Mouse (Mus musculus) midbrain, embryonic 12.5 days (tissue): ENCODE results near the gene Ctu2. TPM values are rescaled to one million over a fixed set of nuclear protein-coding genes. Genes with fewer than 3 reads are reported as not detected.

ENCODE experiments used
- ATAC-seq: fragments of 200-750 bp; cut with Nextera tagmentation; 2 replicates; pipeline ENCODE4 v1.8.0; 2017; ENCODE audit warnings: low read depth, moderate TSS enrichment, moderate library complexity; ENCODE audit not compliant: low FRiP score
- H3K27ac ChIP-seq: fragments of 300-500 bp; sonication (generic); replicated peaks from 2 replicates; pipeline ENCODE4 v1.5.1; 2016; ENCODE audit warnings: mild to moderate bottlenecking
- H3K27me3 ChIP-seq: fragments of 300-500 bp; sonication (generic); 2 replicates; pipeline ENCODE4 v1.6.1; 2016; ENCODE audit warnings: mild to moderate bottlenecking
- H3K36me3 ChIP-seq: fragments of 300-500 bp; sonication (generic); 2 replicates; pipeline ENCODE4 v1.6.1; 2016
- H3K4me1 ChIP-seq: fragments of 300-500 bp; sonication (generic); 2 replicates; pipeline ENCODE4 v1.6.1; 2016
- H3K4me2 ChIP-seq: fragments of 300-500 bp; sonication (generic); replicated peaks from 2 replicates; pipeline ENCODE4 v1.6.1; 2016; ENCODE audit warnings: mild to moderate bottlenecking, moderate library complexity
- H3K4me3 ChIP-seq: fragments of 300-500 bp; sonication (generic); 2 replicates; pipeline ENCODE4 v1.5.1; 2016; ENCODE audit warnings: mild to moderate bottlenecking
- H3K9ac ChIP-seq: fragments of 300-500 bp; sonication (generic); replicated peaks from 2 replicates; pipeline ENCODE4 v1.6.1; 2016; ENCODE audit warnings: mild to moderate bottlenecking, moderate library complexity
- H3K9me3 ChIP-seq: fragments of 300-500 bp; sonication (generic); 2 replicates; pipeline ENCODE4 v1.6.1; 2016; ENCODE audit warnings: mild to moderate bottlenecking
- WGBS: fragments of 180-500 bp; shearing (Covaris S2); methylation state at CpG from one replicate; pipeline ENCODE4 v1.1.7; 2016; 5-methylcytosine and 5-hydroxymethylcytosine counted together
- polyA plus RNA-seq: library from polyadenylated mRNA; unstranded; fragments of >200 nt; fragmentation: Nextera tagmentation; extraction: Ambion mirVana; gene quantifications from 2 replicates; pipeline ENCODE4 v1.2.1, GENCODE M21; 2016

Ctu2 gene
- polyA plus RNA-seq, 1 experiment from 2014 or later, result 66.8 TPM

DNA sequence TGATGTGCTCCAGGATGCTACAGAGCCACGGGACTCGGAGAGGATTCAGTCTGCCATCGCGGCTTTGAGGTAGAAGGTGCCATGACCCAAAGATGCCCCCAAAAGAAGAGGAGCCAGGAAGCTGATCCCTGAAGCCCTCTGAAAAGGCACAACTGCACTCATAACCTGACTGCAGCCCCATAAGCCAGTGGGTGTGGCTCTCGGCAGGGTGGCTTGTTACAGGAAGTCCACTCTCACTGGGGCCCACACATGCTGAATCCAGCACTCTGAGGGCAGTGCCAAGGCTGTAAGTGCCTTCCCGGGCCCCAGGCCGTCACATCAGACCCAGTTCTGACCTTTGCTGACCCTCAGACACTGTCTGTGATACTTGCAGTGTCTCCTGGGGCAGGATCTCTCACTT, 36.4 kb downstream of the Ctu2 start:
- H3K9me3 ChIP-seq, result no peaks in the 10 kb centered on the region
- no peak overlapping the region for H3K27ac ChIP-seq
- WGBS, result 80% methylated on average over 7 of the region's 7 CpGs
- peaks cover 4% of the 10 kb centered on the region for H3K4me1 ChIP-seq
- no peaks in the 10 kb centered on the region for H3K27me3 ChIP-seq
- ATAC-seq, result no peak
- H3K36me3 ChIP-seq, result no peaks in the 10 kb centered on the region
- H3K4me3 ChIP-seq, result no peak overlapping the region
- no peak overlapping the region for H3K9ac ChIP-seq
- H3K4me2 ChIP-seq, result no peak overlapping the region

DNA sequence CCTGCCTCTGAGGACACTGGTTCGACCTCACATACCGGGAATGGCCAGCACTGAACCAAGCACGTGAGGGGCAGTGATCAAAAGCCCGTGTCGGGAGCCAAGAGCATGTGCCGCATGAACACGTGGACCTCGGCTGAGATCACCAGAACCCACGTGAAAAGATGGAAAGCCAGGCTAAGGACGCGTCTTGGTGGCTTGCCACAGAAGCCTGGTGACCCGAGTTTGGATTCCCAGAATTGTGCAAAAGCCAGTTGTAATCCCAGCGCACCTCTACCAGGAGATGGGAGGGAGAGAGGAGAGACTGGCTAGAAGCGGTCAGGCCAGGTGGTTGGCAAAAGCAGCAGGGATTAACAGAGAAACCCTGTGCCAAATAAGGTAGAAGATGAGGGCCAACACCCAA, 39.8 kb downstream of the Ctu2 start:
- Histone ChIP-seq H3K36me3 (no peaks in the 10 kb centered on the region), H3K27me3 (no peaks in the 10 kb centered on the region), H3K4me2 (no peak overlapping the region), H3K4me1 (peaks cover 14% of the 10 kb centered on the region), H3K4me3 (no peak overlapping the region), H3K27ac (no peak overlapping the region), H3K9ac (no peak overlapping the region), H3K9me3 (no peaks in the 10 kb centered on the region)
- no peak for ATAC-seq
- 91% methylated on average over 14 of the region's 14 CpGs for WGBS

DNA sequence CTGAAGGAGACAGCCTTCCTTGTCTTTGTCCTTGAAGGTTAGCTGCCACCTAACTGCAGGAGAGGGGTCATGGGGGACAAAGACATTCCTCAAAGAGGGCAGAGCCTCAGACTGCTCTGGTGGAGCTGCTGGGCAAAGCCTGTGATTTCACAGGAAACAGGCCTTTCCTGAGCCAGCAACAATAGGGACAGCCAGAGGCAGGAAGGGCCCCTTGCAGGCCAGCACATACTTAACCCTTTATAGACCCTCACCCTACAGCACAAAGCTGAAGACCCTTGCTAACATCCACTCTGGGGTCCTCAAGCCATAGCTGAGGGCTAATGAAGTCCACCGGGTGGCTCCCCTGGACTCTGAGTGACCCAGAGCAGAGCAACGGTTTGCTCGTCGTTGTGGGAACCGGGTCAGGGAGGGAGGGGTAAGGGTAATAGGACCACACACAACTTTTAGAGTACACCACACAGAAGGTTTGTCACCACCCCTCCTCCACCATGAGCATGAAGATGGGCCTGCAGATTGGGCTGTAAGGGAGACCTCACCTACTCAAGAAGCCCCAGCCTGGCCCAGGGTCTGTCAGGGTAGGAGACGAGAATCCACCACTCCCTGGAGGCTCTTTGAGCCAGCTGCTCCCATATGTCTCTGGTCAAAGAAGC, 41.7 kb downstream of the Ctu2 start:
- WGBS, result 42% methylated on average over 6 of the region's 6 CpGs
- no peak for ATAC-seq

DNA sequence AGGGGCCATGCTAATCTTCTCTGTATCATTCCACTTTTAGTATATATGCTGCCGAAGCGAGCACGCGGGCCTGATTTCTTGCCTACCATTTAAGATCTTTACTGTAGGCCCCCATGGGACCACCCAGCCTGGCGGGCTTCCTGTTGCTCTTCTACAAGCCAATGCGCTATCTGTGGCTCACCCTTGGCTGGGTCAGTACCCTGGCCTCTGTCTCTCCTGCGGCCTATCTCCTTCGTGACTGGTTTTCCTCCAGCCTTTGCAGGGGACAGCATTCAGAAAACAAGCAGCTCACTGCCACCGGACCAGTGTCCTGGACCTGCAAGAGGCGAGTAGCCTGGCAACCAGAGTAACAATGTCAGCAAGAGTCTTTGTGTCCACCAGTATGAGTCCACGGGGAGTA, 44.7 kb downstream of the Ctu2 start:
- 78% methylated on average over 11 of the region's 11 CpGs for WGBS
- Histone ChIP-seq H3K4me1 (peaks cover 35% of the 10 kb centered on the region), H3K27me3 (peaks cover 17% of the 10 kb centered on the region), H3K4me3 (no peak overlapping the region), H3K9me3 (no peaks in the 10 kb centered on the region), H3K4me2 (no peak overlapping the region), H3K36me3 (no peaks in the 10 kb centered on the region), H3K9ac (no peak overlapping the region), H3K27ac (no peak overlapping the region)
- ATAC-seq, result no peak

More for the DNA sequence above, 41.7 kb downstream of the Ctu2 start:
- no peaks in the 10 kb centered on the region for H3K36me3 ChIP-seq
- H3K9ac ChIP-seq, result no peak overlapping the region; the same call in 1 of the 2 replicates
- H3K4me1 ChIP-seq, result peaks cover 14% of the 10 kb centered on the region
- H3K27ac ChIP-seq, result no peak overlapping the region; the same call in none of the 2 replicates
- no peaks in the 10 kb centered on the region for H3K9me3 ChIP-seq
- no peak overlapping the region for H3K4me2 ChIP-seq
- no peaks in the 10 kb centered on the region for H3K27me3 ChIP-seq
- H3K4me3 ChIP-seq, result no peak overlapping the region

DNA sequence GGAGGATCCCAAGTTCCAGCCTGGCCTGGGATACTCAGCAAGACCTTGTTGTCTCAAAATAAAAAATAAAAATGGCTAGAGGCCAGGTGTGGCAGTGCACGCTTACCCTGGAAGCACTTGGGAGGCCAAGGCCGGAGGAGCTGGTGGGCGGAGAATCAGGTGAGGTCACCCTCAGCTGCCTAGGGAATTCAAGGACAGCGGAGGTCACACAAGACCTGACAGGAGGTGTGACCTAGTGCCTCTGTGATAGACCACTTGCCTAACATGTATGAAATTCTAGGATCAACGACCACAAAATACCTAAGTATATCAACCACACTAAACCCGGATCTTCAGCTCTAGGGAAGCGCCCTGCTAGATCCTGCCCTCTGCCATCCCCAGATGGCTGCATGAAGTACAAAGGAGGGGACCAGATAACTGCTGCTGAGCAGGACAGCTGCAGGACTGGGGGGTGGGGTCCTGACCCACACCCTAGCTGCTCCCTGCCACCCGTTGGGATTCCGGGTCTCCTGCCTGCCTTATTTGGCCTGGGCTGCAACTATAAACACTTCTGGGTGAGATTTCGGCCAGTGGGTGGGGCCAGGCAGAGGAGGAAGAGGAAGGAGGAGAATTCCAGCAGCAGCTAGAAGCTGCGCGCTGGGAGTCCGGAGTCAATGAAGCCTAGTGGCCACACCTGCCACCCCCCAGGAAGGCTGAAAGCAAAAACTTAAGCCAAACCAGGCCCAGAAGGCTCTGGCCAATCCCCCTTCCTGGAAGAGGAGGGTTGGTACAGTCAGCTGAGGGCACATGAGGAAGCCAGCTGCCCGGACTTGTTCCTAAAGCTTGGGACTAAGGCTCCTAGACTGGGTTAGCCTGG, 47.1 kb downstream of the Ctu2 start:
- Histone ChIP-seq H3K4me3 (no peak overlapping the region), H3K9ac (no peak overlapping the region; the same call in 1 of the 2 replicates)

DNA sequence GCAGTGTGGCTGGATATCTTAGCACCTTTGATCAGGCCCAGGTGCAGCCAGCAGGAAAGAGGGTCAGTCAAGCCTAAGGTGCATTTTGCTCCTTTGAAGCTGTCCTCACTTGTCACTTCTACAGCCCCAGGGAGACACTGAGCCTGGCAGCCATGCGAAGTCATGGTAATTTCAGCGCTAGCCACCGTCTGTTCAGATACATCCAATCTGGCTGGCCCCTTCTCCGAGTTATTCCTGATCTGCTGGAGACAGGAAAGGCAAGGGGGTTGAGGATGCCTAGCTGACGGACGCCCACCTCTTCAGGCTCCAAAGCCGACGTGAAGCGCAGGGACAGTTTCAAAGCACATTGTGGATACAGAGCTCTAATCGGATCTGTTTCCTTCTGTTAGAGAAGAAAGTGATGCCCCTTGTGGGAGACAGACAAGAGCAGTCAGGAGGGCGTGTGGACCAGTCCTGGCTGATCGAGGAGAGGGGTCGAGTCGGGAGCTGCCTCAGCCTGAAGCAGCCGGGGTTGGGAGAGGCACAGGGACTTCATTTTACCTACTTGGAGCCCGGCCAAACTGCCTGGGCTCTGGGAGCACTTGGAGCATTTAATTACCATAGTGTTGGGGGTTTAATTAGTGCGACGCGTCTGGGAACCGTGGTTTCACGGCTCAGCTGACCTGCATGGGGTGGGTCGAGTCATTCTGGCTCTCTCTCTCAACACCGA, 47.9 kb downstream of the Ctu2 start:
- Histone ChIP-seq H3K4me3 (no peak overlapping the region), H3K27ac (peak overlapping the region; percentile 64), H3K9ac (no peak overlapping the region; the same call in 1 of the 2 replicates), H3K9me3 (no peaks in the 10 kb centered on the region), H3K4me1 (peaks cover 22% of the 10 kb centered on the region), H3K27me3 (peaks cover 17% of the 10 kb centered on the region), H3K36me3 (no peaks in the 10 kb centered on the region), H3K4me2 (peak overlapping the region; percentile 22)
- no peak for ATAC-seq
- 21% methylated on average over 23 of the region's 23 CpGs for WGBS

More for the DNA sequence above, 47.1 kb downstream of the Ctu2 start:
- 57% methylated on average over 14 of the region's 14 CpGs for WGBS
- Histone ChIP-seq H3K9me3 (no peaks in the 10 kb centered on the region), H3K36me3 (no peaks in the 10 kb centered on the region), H3K4me2 (0 out of 2 replicates have a peak overlapping the region, but pooled peaks have one; percentile 22), H3K4me1 (peaks cover 25% of the 10 kb centered on the region), H3K27me3 (peaks cover 17% of the 10 kb centered on the region), H3K27ac (peak overlapping the region; percentile 64; the same call in 1 of the 2 replicates)
- no peak for ATAC-seq

DNA sequence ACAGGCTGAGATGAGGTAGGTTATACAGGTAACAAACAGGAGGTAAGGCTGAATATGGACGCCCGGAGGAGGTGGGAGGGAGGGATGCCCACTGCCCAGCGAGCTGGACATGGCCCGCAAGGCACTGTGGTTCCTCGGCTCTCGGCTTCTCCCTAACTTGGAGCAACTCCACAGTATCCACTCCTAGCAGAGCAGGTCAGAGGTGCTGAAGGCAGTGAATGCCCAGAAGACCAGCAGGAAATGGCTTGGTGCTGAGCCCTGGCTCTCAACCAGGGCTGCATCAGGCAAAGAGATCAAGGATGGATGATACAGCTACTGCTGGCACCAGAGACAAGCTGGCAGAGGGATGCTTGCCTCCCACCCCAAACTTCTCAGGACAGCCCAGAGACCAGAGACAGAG, 48.6 kb downstream of the Ctu2 start:
- Histone ChIP-seq H3K27ac (no peak overlapping the region), H3K4me3 (no peak overlapping the region), H3K9ac (no peak overlapping the region), H3K9me3 (no peaks in the 10 kb centered on the region), H3K4me1 (peaks cover 22% of the 10 kb centered on the region), H3K4me2 (no peak overlapping the region; the same call in 1 of the 2 replicates), H3K27me3 (peaks cover 17% of the 10 kb centered on the region), H3K36me3 (no peaks in the 10 kb centered on the region)
- no peak for ATAC-seq
- 76% methylated on average over 6 of the region's 6 CpGs for WGBS

DNA sequence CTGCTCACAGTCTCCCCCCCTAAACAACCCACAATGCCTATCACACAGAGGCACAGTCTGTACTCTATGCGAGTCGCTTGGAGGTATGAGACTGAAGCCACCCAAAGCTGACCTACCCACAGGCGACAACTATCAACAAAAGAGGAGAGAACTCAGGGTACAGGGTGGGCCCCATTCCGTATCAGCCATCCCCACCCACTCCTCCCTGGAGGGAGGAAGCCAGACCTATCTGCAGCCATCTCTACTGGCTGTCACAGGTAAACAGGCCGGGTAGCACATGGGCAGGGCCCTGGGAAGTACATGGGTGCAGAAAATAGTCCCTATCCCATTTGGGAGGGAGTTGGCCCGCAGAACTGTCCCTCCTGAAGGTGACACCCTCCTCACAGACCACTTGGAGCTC, 49.1 kb downstream of the Ctu2 start:
- Histone ChIP-seq H3K9me3 (no peaks in the 10 kb centered on the region), H3K4me2 (no peak overlapping the region), H3K4me3 (no peak overlapping the region), H3K4me1 (peaks cover 22% of the 10 kb centered on the region), H3K27ac (no peak overlapping the region), H3K9ac (no peak overlapping the region), H3K27me3 (peaks cover 17% of the 10 kb centered on the region), H3K36me3 (no peaks in the 10 kb centered on the region)
- WGBS, result 84% methylated on average over 6 of the region's 6 CpGs
- no peak for ATAC-seq

DNA sequence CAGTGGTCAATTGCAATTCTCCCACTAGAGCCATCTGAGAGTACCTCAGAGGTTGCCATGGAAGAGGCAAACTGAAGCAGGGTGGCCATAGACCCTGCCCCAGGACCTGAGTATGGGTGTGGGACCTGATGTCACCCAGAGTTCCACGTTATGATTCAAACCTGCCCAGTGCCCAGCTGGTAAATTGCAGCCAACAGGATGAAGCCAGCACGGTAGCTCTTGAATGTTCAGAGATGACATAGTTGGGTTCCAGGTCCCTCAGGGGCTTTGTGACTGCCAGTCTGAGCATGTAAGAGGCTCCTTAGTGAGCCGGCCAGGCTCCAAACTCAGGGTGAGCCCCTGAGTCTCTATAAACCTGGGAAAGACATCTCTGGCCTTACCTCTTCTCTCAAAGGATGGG, 50.1 kb downstream of the Ctu2 start:
- ATAC-seq, result no peak
- peaks cover 17% of the 10 kb centered on the region for H3K27me3 ChIP-seq
- H3K4me1 ChIP-seq, result peaks cover 22% of the 10 kb centered on the region
- H3K27ac ChIP-seq, result no peak overlapping the region
- no peaks in the 10 kb centered on the region for H3K9me3 ChIP-seq
- no peak overlapping the region for H3K4me2 ChIP-seq
- H3K36me3 ChIP-seq, result no peaks in the 10 kb centered on the region
- 81% methylated on average over 3 of the region's 3 CpGs for WGBS
- no peak overlapping the region for H3K4me3 ChIP-seq
- H3K9ac ChIP-seq, result no peak overlapping the region

DNA sequence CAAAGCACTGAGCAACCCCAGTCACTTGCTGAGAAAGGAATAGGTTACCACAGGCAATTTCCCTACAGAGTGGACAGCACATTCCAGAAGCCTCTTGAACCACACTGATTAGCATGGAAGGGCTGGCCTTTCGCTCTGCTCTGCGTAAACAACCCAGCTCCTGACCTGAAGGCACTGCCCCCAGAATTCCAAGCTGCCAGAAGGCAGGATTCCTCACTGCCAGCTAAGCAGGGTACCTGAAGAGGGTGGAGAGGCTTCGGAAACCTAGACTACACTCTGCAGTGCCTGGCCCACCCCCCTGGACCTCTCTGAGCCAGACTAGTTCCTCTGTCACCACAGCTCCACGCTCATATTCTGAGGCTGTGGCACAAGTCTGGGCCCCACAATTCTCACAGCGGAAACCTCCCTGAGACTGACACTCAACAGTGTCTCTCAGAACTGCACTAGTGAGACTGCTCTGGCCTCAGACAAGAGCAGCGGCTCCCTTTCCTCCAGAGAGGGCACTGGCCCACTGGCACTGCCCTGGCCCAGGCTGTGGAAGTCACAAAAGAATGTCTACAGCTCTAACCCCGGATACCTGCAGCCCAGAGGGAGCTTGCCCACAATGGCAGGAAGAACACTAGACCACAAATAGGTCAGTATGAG, 50.7 kb downstream of the Ctu2 start:
- no peaks in the 10 kb centered on the region for H3K36me3 ChIP-seq
- H3K4me2 ChIP-seq, result no peak overlapping the region
- ATAC-seq, result no peak
- peaks cover 17% of the 10 kb centered on the region for H3K27me3 ChIP-seq
- no peak overlapping the region for H3K9ac ChIP-seq
- WGBS, result 80% methylated on average over 7 of the region's 7 CpGs
- H3K9me3 ChIP-seq, result no peaks in the 10 kb centered on the region
- peaks cover 22% of the 10 kb centered on the region for H3K4me1 ChIP-seq
- H3K27ac ChIP-seq, result no peak overlapping the region
- H3K4me3 ChIP-seq, result no peak overlapping the region

DNA sequence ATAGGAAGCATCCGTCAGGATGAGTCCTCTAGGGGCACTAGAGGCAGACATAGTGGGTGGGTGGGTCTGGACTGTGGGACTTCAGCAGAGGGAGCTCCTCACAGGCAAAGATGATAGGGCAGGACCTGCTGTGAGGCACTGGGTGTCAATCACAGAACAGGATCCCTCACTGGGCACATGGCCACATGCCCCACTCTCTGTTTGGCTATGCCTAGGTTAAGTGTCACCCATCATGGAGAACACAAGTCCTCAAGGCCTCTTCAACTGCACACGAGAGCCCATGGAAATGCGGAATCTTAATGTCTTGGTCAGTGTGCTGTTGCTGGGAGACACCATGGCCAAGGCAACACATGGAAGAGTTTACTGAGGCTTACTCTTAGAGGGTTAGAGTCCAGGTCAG, 52.0 kb downstream of the Ctu2 start:
- Histone ChIP-seq H3K4me3 (no peak overlapping the region), H3K27me3 (peaks cover 16% of the 10 kb centered on the region), H3K4me1 (peaks cover 21% of the 10 kb centered on the region), H3K36me3 (no peaks in the 10 kb centered on the region), H3K9ac (no peak overlapping the region), H3K9me3 (no peaks in the 10 kb centered on the region), H3K27ac (no peak overlapping the region), H3K4me2 (no peak overlapping the region)
- WGBS, result 89% methylated on average over 3 of the region's 3 CpGs
- no peak for ATAC-seq
